Mouse (Mus musculus) frontal cortex, adult 2 months (tissue): ENCODE measurements around the gene Tmem185b. TPM values are rescaled to one million over a fixed set of nuclear protein-coding genes. Genes with fewer than 3 reads are reported as not detected.

ENCODE experiments used
- polyA plus RNA-seq: library from polyadenylated mRNA; depleted of rRNA; stranded (reverse); fragments of >200 nt; gene quantifications from 2 replicates; pipeline ENCODE4 v1.2.3, GENCODE M21; 2012; rRNA removed

The Tmem185b gene
- polyA plus RNA-seq, 1 experiment, result 12.8 TPM

Other genes with a start within 250 kb of the Tmem185b start
- 3.2 and 3.4 TPM in 2 replicates for gene Inhbb, start 103.9 kb upstream of the Tmem185b start, polyA plus RNA-seq
- 27.7 and 29.6 TPM in 2 replicates for gene Ralb, start 21.4 kb upstream of the Tmem185b start, polyA plus RNA-seq
- gene Epb41l5, start 122.8 kb downstream of the Tmem185b start, polyA plus RNA-seq, result 6.1 TPM in 2 replicates